Mouse (Mus musculus): ENCODE results near the gene Ccdc47.
A peak's percentile ranks its signal among the peaks of the same experiment; 100 is the strongest.
"Not testable (repeated sequence)": the region's sequence is repeated elsewhere in the genome, so short reads cannot be mapped to it uniquely, and the experiment has no call there.

Ccdc47 gene

DNA sequence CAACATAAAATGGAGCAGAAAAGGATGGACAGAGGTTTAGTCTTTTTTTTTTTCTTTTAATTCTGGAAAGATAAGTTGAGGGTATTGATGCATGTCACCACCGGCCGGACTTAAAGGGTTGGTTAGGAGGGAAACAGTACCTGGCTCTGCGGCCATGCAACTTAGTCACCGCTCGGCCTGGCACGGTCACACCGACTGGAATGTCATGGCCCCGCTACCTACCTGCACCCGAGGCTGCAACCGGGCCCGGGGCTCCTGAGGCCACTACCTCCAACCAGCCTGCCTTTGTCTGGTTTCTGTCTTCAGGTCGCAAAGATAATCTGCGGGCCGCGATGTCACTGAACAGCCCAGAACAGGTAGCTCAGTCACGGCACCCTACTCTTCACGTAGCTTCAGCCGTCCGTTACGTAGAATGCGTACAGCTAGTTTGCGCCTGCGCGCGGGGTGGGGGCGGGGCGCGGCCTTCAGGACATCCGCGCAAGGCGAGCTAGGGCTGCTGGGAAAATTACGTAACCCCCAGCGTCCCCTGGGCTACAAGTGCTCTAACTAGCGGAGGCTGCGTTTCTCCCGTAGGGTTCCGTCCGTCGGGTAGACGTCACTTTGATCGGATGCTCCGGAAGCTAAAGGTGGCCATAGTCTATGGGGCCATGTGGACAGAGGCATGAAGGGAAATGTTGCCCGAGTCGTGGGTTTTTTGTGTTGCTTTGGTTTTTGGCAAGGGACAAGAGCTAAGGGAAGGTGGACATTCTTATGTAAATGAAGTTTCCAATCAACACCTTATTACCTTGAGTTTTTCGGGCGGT lies at the start of gene Ccdc47:
Gene Ccdc47 (minus strand): TSS at position 418 of the 803 bp plus-strand sequence.
- peak; percentile 98 for DNase-seq (ENCODE audit: low read depth, low spot score)

DNA sequence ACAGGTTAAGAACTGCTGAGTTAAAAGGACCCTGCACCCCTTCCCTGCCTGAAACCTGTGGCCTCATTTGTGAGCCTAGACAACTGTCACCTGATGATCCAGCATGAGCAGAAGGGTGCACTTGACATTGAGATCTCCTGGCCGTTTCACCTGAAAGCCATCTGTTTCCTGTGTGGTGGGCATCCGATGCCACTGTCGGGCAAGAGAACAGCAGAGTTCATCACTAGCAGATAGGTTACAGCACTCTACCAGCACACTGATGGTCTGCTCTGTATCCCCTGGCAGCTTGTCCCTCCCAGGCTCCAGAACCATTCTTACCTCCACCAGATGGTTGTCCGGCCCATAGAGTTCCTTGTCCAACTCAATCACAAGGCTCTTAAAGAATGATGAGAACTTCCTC lies 49.4 kb upstream of the Ccdc47 start:
- DNase-seq (ENCODE audit: low read depth, low spot score) = no peak

GRCm38 (mm10) chr11:106264988-106265387 lies 48.8 kb upstream of the Ccdc47 start:
- no peak for DNase-seq (ENCODE audit: low read depth, low spot score)

DNA sequence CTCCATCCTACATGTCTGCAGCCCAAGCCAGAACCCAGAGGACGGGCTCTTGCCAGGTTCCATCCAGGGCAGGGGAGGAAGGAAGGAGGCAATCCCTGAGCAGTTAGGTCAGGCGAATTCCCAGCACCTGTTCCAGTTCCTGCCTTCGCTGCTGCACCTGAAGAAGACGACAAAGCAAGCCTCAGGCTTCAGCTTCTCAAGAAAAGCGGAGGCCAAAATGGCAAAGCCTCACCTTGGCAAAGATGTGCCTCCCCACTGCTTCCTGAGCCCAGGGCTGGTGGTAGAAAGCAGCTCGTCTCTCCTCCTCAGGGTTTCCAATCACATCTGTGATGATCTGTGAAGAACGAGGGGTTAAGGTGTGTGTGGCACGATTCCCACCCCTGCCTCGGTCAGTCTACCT lies 47.8 kb upstream of the Ccdc47 start:
- DNase-seq (ENCODE audit: low read depth, low spot score) = no peak

DNA sequence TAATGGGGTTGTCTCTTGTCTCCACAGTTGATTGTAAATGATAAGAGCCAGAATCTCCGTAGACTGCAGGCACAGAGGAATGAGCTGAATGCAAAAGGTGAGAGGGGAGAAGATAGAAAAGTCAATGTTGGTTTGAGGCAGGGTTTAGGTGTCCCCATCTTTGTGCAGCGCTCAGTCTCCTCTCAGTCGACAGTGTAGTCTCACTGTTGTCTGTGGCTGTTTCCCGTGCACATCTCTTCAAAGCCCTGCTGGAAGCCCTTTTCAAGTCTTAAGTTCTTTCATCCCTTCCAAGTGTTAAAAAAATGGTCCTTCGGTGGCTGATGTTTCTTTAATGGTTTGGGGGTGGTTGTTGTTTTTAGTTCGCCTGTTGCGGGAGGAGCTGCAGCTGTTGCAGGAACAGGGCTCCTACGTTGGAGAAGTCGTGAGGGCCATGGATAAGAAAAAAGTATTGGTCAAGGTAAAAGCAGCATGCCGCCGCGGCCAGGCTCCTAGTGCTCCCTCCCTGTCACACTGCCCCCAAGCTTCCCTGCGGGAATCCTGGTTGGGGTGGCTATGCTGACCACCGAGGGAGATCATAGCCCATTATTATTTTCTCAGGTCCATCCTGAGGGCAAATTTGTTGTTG lies 44.8 kb upstream of the Ccdc47 start:
- DNase-seq (ENCODE audit: low read depth, low spot score) = no peak

- no peak for DNase-seq (ENCODE audit: low read depth, low spot score)
These were observed 40.6 kb upstream of the Ccdc47 start for GRCm38 (mm10) chr11:106256775-106257174.

DNA sequence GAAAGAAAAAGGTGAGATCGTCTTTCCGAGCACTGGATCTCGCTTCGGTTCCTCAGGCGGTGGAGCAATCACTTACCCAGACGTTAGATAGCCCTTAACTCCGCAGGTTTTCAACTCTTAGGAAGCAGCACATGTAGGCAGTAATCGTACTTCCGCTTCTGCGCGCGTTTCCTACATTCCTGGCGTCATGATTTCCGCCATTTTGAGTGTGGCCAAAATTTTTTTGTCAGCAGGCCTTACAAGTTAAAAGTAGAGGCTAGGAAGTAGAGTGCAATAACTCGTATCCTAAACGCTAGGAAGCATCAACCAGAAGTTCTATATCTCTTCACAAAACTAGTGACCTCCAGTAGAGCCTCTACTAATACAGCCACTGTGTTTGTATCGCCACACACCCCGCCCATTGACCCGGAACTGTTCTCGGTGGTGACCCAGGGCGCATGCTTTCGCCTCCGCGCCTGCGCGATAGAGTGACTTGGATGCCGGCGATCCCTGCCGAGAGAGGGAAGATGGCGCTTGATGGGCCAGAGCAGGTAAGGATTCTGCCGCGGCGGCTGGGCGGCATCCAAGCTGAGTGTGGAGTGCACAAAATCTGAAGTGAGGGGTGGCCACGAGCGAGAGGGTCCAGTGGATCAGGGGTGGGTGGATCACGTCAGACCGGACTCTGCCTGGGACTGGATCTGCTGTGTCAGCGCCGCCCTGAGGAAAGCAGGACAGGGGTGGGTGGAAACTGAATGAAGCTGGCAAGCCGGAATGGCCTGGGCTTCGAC lies 39.7 kb upstream of the Ccdc47 start, which contains the start of the genes Ftsj3 and Psmc5:
Gene Ftsj3 (minus strand): TSS at position 395 of the 767 bp plus-strand sequence.
Gene Psmc5 (plus strand): TSS at position 470 of the 767 bp plus-strand sequence.
- DNase-seq (ENCODE audit: low read depth, low spot score) = peak; percentile 93

DNA sequence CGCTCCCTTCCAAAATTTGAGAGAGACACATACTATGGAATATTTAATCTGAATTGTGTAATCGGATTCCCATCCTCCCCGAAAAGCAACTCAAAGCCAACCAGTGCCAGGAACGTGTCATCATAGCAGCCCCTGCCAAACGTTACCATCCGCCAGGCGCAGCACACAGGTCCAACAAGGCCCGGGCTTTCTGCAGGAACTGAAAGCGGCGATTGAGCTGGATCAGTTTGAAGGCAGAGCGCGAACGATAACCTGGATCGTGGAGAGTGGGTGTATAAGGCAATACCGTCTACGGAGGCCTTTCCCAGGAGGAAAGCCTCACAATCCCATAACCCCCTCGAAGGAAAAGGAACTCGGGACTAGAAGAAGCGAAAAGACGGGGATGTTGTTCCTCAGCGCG lies 39.0 kb upstream of the Ccdc47 start:
- no peak for DNase-seq (ENCODE audit: low read depth, low spot score)

GRCm38 (mm10) chr11:106254767-106255166 lies 38.6 kb upstream of the Ccdc47 start:
- no peak for DNase-seq (ENCODE audit: low read depth, low spot score)

- DNase-seq (ENCODE audit: low read depth, low spot score) = no peak
These were observed 33.2 kb upstream of the Ccdc47 start for GRCm38 (mm10) chr11:106249326-106249725.

GRCm38 (mm10) chr11:106246834-106247233 lies 30.7 kb upstream of the Ccdc47 start:
- DNase-seq (ENCODE audit: low read depth, low spot score) = no peak

DNA sequence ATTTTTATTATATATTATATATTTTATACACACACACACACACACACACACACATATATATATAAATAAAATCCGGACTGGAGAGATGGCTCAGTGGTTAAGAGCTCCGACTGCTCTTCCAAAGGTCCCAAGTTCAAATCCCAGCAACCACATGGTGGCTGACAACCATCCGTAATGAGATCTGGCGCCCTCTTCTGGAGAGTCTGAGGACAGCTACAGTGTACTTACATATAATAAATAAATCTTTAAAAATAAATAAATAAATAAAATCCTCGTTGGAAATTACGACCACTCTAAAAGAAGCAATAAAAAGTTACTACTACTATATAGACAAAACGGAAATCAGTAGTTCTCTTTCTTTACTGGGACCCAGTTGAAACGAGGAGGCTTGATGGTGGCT lies 17.8 kb upstream of the Ccdc47 start:
- DNase-seq (ENCODE audit: low read depth, low spot score) = not testable (repeated sequence)

DNA sequence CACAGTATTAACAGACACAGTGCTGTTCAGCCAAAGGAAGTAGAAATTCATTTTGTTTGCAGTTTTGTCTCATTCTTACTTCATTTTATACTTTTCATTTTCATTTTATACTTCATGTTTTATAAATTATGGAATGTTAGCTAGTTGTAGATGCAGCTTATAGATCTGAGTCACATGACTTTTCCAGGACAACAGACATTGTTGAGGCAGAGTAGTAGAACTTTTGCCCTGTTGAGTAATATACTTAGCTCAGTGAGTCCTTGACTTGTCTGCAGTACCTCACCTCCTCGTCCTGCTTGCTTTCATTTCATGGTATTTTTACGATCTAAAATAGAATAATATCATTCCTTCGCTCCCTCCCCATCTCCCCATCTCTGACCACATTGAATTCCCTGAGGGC lies 4.5 kb upstream of the Ccdc47 start:
- DNase-seq (ENCODE audit: low read depth, low spot score) = no peak

GRCm38 (mm10) chr11:106216730-106217490 lies 766 bp upstream of the Ccdc47 start, which contains the start of gene Ddx42:
TSS of gene Ddx42 (plus strand) at chr11:106216926.
- peak; percentile 92 for DNase-seq (ENCODE audit: low read depth, low spot score)

DNA sequence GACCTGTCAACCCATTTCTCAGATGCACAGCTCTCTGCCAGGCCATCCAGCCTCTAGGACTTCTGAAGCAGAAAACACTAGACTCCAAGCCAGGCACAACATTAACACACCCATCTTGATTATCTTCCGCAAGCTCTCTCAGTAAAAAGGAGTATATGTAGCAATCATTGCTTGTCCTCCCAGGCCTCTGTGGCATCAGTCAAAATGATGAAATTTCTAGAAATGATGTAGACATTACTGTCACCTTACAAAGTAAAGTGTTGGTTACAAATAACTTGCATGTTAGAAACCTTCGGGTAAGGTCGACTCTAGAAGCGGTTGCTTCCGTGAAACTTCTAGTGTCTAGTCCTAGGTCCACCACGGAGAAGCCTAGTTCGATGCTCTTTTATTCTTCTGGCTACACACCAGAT lies 689 bp downstream of the Ccdc47 start:
- no peak for DNase-seq (ENCODE audit: low read depth, low spot score)

DNA sequence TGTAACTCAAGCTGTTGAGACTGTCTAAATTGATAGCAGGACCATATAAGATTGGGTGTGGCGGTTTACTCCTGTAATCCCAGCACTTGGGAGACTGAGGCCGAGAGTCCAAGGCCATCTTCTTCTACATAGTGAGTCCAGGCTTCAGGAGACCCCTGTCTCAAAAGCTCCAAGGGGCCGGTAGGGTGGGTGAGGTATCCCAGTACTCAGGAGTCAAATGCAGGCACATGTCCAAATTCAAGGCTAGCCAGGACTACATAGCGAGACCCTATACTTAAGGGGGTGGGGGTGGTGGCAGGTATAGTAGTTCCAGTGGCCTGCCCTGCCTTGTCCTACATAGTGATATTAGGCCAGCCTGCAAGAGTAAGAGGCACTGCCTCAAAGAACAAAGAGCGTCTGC lies 1.3 kb downstream of the Ccdc47 start:
- no peak for DNase-seq (ENCODE audit: low read depth, low spot score)

DNA sequence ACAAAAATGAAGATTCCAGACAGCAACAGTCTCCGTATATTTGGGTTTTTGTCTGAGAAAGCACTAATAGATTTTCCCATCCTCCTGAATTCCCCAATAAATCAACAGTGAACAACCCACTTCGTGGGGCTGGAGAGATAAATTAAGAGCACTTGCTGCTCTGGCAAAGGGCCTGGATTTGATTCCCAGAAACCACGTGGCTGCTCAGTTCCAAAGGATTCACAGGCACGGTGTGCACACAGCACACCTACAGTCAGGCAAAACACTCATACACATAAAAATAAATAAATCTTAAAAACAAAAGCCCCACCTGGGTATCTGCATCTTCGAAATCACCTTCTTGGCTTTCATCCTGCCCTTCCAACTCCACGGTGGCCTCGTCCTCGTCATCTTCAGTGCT lies 3.4 kb downstream of the Ccdc47 start:
- DNase-seq (ENCODE audit: low read depth, low spot score) = no peak

DNA sequence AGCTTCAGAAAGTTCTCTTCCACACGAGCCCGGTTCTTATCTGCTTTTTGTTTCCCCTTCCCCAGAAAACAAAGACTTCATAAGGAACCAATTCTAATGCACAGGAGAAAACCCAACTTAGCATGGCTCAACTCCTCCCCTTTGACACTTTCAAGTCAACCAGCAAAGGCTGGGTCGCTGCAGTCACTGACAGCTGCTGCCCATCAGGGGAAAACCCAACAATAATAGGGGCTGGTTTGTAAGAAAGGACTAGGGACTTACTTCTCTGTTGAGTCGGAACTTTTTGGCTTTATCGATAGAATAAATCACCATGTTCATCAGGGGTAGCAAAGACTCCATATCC lies 14.1 kb downstream of the Ccdc47 start, which contains the start of gene Strada:
Gene Strada (minus strand): TSS at position 46 of the 343 bp plus-strand sequence.
- no peak for DNase-seq (ENCODE audit: low read depth, low spot score)

GRCm38 (mm10) chr11:106201337-106202122 lies 14.6 kb downstream of the Ccdc47 start:
- DNase-seq (ENCODE audit: low read depth, low spot score) = no peak

DNA sequence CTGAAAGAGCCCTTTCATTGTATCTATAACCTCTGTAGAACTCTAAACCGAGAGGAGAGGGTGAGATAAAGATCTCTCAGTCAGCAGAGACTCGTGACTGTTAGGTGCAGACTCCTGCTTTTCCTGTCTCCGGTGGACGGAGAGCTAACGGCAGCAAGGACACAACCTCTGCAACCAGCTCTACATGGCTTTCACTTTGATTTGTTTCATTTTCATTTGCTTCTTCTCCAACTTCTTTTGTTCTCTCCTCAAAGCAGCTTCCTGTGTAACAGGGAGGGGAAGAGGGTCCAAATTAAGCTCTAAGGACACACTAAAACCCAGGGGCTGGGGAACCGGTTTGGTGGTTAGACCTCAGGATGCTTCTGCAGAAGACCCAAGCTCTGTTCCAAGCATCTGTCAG lies 15.4 kb downstream of the Ccdc47 start:
- DNase-seq (ENCODE audit: low read depth, low spot score) = no peak

- DNase-seq (ENCODE audit: low read depth, low spot score) = not testable (repeated sequence)
These were observed 16.1 kb downstream of the Ccdc47 start for GRCm38 (mm10) chr11:106199997-106200396.
